Mouse (Mus musculus) liver, adult 2 months (tissue): ENCODE measurements at regions not wholly inside any gene's neighbourhood (a gene's known extent, or its start where the extent isn't known, plus 50 kb on each side); places are given as distances from the start of the nearest gene placed in this dataset.

Experiments
- DNase-seq: peaks from one replicate; pipeline ENCODE4 v3.0.0-alpha.2; 2011; ENCODE audit warnings: low read depth, low spot score; ENCODE audit errors: extremely low read depth
- H3K27ac ChIP-seq: fragments of 200-500 bp; replicated peaks from 2 replicates; pipeline ENCODE4 v1.5.1; 2012; ENCODE audit warnings: low read depth, mild to moderate bottlenecking, control low read depth, inconsistent platforms, low read length; ENCODE audit not compliant: insufficient read depth
- H3K27me3 ChIP-seq: fragments of 200-500 bp; 2 replicates; pipeline ENCODE4 v1.6.1; 2012; ENCODE audit warnings: mild to moderate bottlenecking, moderate library complexity, low read length, inconsistent platforms; ENCODE audit not compliant: control insufficient read depth, insufficient read depth
- H3K36me3 ChIP-seq: fragments of 200-500 bp; 2 replicates; pipeline ENCODE4 v1.6.1; 2012; ENCODE audit warnings: low read length, inconsistent platforms; ENCODE audit not compliant: control insufficient read depth, insufficient read depth
- H3K4me1 ChIP-seq: fragments of 200-500 bp; 2 replicates; pipeline ENCODE4 v1.6.1; 2011; ENCODE audit warnings: low read length; ENCODE audit not compliant: control insufficient read depth, insufficient read depth
- H3K4me3 ChIP-seq: fragments of 200-500 bp; 2 replicates; pipeline ENCODE4 v1.5.1; 2011; ENCODE audit warnings: low read depth, mild to moderate bottlenecking, control low read depth, low read length, moderate library complexity; ENCODE audit not compliant: insufficient read depth
- H3K79me2 ChIP-seq: fragments of 200-500 bp; 2 replicates; pipeline ENCODE4 v1.6.1; 2012; ENCODE audit warnings: inconsistent platforms, mild to moderate bottlenecking, low read length, moderate library complexity; ENCODE audit not compliant: control insufficient read depth, insufficient read depth
- H3K9ac ChIP-seq: fragments of 200-500 bp; 2 replicates; pipeline ENCODE4 v1.6.1; 2012; ENCODE audit warnings: low read depth, mild to moderate bottlenecking, control low read depth, inconsistent platforms, low read length
- CTCF ChIP-seq: fragments of 200-500 bp; IDR thresholded peaks from 2 replicates; pipeline ENCODE4 v1.5.1; 2011; ENCODE audit warnings: low read depth, low read length, control low read depth
- POLR2A ChIP-seq: fragments of 200-500 bp; IDR thresholded peaks from 2 replicates; pipeline ENCODE4 v1.6.1; 2011; ENCODE audit warnings: low read length, control low read depth; ENCODE audit not compliant: insufficient read depth; ENCODE audit errors: extremely low read depth
- WGBS: fragments of 180-500 bp; shearing (Covaris S2); methylation state at CpG from one replicate; pipeline ENCODE4 v1.1.7; 2018; 5-methylcytosine and 5-hydroxymethylcytosine counted together

GRCm38 (mm10) chr11:64187488-64188444 is 108.5 kb upstream of the Cox10 start:
- peak; percentile 89 for DNase-seq
- H3K27ac ChIP-seq, result no peak overlapping the region; the same call in 1 of the 2 replicates
- WGBS, result 29% methylated on average over 9 of the region's 9 CpGs

GRCm38 (mm10) chr11:64187007-64187406 is 107.7 kb upstream of the Cox10 start:
- H3K27me3 ChIP-seq, result no peaks in the 10 kb centered on the region
- peaks cover 19% of the 10 kb centered on the region for H3K4me1 ChIP-seq
- 26% methylated on average over 3 of the region's 3 CpGs for WGBS
- no peak overlapping the region for H3K9ac ChIP-seq
- no peak overlapping the region for H3K27ac ChIP-seq
- no peaks in the 10 kb centered on the region for H3K36me3 ChIP-seq
- H3K4me3 ChIP-seq, result no peak overlapping the region
- TF ChIP-seq CTCF (no peak), POLR2A (no peak)
- DNase-seq, result no peak
- H3K79me2 ChIP-seq, result no peaks in the 10 kb centered on the region

More at GRCm38 (mm10) chr11:64187488-64188444, 108.5 kb upstream of the Cox10 start:
- H3K27me3 ChIP-seq, result 0 out of 2 replicates have a peak, but pooled peaks cover 2% of the 10 kb centered on the region
- H3K9ac ChIP-seq, result no peak overlapping the region
- H3K79me2 ChIP-seq, result no peaks in the 10 kb centered on the region
- no peaks in the 10 kb centered on the region for H3K36me3 ChIP-seq
- peaks cover 19% of the 10 kb centered on the region for H3K4me1 ChIP-seq
- TF ChIP-seq CTCF (peak; percentile 7; the same call in 1 of the 2 replicates), POLR2A (no peak)
- H3K4me3 ChIP-seq, result no peak overlapping the region

GRCm38 (mm10) chr11:64186590-64186989 is 107.3 kb upstream of the Cox10 start:
- WGBS, result 13% methylated on average over 2 of the region's 2 CpGs
- H3K79me2 ChIP-seq, result no peaks in the 10 kb centered on the region
- TF ChIP-seq CTCF, result no peak
- TF ChIP-seq POLR2A, result no peak

GRCm38 (mm10) chr11:64180036-64180435 is 100.8 kb upstream of the Cox10 start:
- no peaks in the 10 kb centered on the region for H3K79me2 ChIP-seq
- no peaks in the 10 kb centered on the region for H3K36me3 ChIP-seq
- WGBS, result 20% methylated on average over 2 of the region's 2 CpGs
- no peaks in the 10 kb centered on the region for H3K4me1 ChIP-seq
- no peak overlapping the region for H3K9ac ChIP-seq
- no peaks in the 10 kb centered on the region for H3K27me3 ChIP-seq
- H3K4me3 ChIP-seq, result no peak overlapping the region
- DNase-seq, result peak; percentile 24
- TF ChIP-seq POLR2A (no peak), CTCF (no peak)
- H3K27ac ChIP-seq, result no peak overlapping the region

More at GRCm38 (mm10) chr11:64186590-64186989, 107.3 kb upstream of the Cox10 start:
- Histone ChIP-seq H3K27me3 (no peaks in the 10 kb centered on the region), H3K9ac (no peak overlapping the region), H3K27ac (no peak overlapping the region), H3K36me3 (no peaks in the 10 kb centered on the region), H3K4me1 (peaks cover 19% of the 10 kb centered on the region), H3K4me3 (no peak overlapping the region)
- peak; percentile 74 for DNase-seq

- TF ChIP-seq POLR2A, result no peak
- no peak for TF ChIP-seq CTCF
- 81% methylated on average over 4 of the region's 4 CpGs for WGBS
- H3K27ac ChIP-seq, result no peak overlapping the region
- H3K4me1 ChIP-seq, result no peaks in the 10 kb centered on the region
- H3K36me3 ChIP-seq, result no peaks in the 10 kb centered on the region
- H3K9ac ChIP-seq, result no peak overlapping the region
- H3K79me2 ChIP-seq, result no peaks in the 10 kb centered on the region
- DNase-seq, result no peak
- no peak overlapping the region for H3K4me3 ChIP-seq
- no peaks in the 10 kb centered on the region for H3K27me3 ChIP-seq
Measured at GRCm38 (mm10) chr11:64173421-64174062, 94.3 kb upstream of the Cox10 start.
